Mouse (Mus musculus) heart, embryonic 14.5 days (tissue): ENCODE results near the gene Vasn. TPM values are rescaled to one million over a fixed set of nuclear protein-coding genes. Genes with fewer than 3 reads are reported as not detected.

Experiments used
- ATAC-seq: fragments of 200-750 bp; cut with Nextera tagmentation; 2 replicates; pipeline ENCODE4 v1.8.0; 2017; ENCODE audit warnings: low read depth, moderate TSS enrichment; ENCODE audit not compliant: insufficient number of reproducible peaks, insufficient read depth, low FRiP score
- H3K27ac ChIP-seq, 2 experiments: fragments of 200-500 bp in 1 of 2; fragments of 300-500 bp in 1 of 2; sonication (generic) in 1 of 2; replicated peaks in 1 of 2; 2 replicates each; pipeline ENCODE4 v1.5.1; 2012 to 2014; ENCODE audit warnings: low read depth in 2 of 2, low read length in 2 of 2, control low read depth in 1 of 2, mild to moderate bottlenecking in 1 of 2, mixed read lengths in 1 of 2; ENCODE audit not compliant: control insufficient read depth in 1 of 2, insufficient read depth in 1 of 2
- H3K27me3 ChIP-seq: fragments of 300-500 bp; sonication (generic); 2 replicates; pipeline ENCODE4 v1.6.1; 2014; ENCODE audit warnings: mild to moderate bottlenecking, low read length, control low read depth; ENCODE audit not compliant: control insufficient read depth, insufficient read depth
- H3K36me3 ChIP-seq: fragments of 300-500 bp; sonication (generic); 2 replicates; pipeline ENCODE4 v1.6.1; 2014; ENCODE audit warnings: mild to moderate bottlenecking, control low read depth, low read length, mixed read lengths; ENCODE audit not compliant: control insufficient read depth, insufficient read depth
- H3K4me1 ChIP-seq, 2 experiments: fragments of 200-500 bp in 1 of 2; fragments of 300-500 bp in 1 of 2; sonication (generic) in 1 of 2; 2 replicates each; pipeline ENCODE4 v1.6.1; 2012 to 2014; ENCODE audit warnings: low read length in 2 of 2, control low read depth in 1 of 2, mixed read lengths in 1 of 2; ENCODE audit not compliant: control insufficient read depth in 2 of 2, insufficient read depth in 2 of 2
- H3K4me2 ChIP-seq: fragments of 300-500 bp; sonication (generic); 2 replicates; pipeline ENCODE4 v1.6.1; 2014; ENCODE audit warnings: mild to moderate bottlenecking, low read length
- H3K4me3 ChIP-seq, 2 experiments: fragments of 200-500 bp in 1 of 2; fragments of 300-500 bp in 1 of 2; sonication (generic) in 1 of 2; 2 replicates each; pipeline ENCODE4 v1.5.1; 2012 to 2014; ENCODE audit warnings: low read length in 2 of 2, mild to moderate bottlenecking in 2 of 2, control low read depth in 1 of 2, low read depth in 1 of 2, moderate library complexity in 1 of 2; ENCODE audit not compliant: control insufficient read depth in 1 of 2, insufficient read depth in 1 of 2
- H3K9ac ChIP-seq: fragments of 300-500 bp; sonication (generic); 2 replicates; pipeline ENCODE4 v1.6.1; 2014; ENCODE audit warnings: mild to moderate bottlenecking, low read length
- H3K9me3 ChIP-seq: fragments of 300-500 bp; sonication (generic); 2 replicates; pipeline ENCODE4 v1.6.1; 2016; ENCODE audit warnings: low read length, control low read depth; ENCODE audit not compliant: control insufficient read depth
- WGBS: fragments of 180-500 bp; shearing (Covaris S2); extraction: QIAGEN DNeasy Blood & Tissue Kit; methylation state at CpG from one replicate; pipeline ENCODE4 v1.1.7; 2014; 5-methylcytosine and 5-hydroxymethylcytosine counted together
- polyA plus RNA-seq: library from polyadenylated mRNA; unstranded; fragments of >200 nt; fragmentation: Nextera tagmentation; extraction: Ambion mirVana; gene quantifications from 2 replicates; pipeline ENCODE4 v1.2.1, GENCODE M21; 2014

The Vasn gene
- polyA plus RNA-seq, 1 experiment from 2014 or later = 11.9 TPM

- H3K9ac ChIP-seq = no peak overlapping the region
- no peaks in the 10 kb centered on the region for H3K27me3 ChIP-seq
- no peak overlapping the region for H3K27ac ChIP-seq
- H3K36me3 ChIP-seq = peaks cover 70% of the 10 kb centered on the region
- ATAC-seq = no peak
- H3K4me2 ChIP-seq = no peak overlapping the region
- H3K4me3 ChIP-seq = no peak overlapping the region
- 91% methylated on average over 11 of the region's 11 CpGs for WGBS
- H3K9me3 ChIP-seq = no peaks in the 10 kb centered on the region
- peaks cover 47 to 67% of the 10 kb centered on the region in 2 experiments for H3K4me1 ChIP-seq
These were observed 10.0 kb downstream of the Vasn start for GRCm38 (mm10) chr16:4649692-4650091.

DNA sequence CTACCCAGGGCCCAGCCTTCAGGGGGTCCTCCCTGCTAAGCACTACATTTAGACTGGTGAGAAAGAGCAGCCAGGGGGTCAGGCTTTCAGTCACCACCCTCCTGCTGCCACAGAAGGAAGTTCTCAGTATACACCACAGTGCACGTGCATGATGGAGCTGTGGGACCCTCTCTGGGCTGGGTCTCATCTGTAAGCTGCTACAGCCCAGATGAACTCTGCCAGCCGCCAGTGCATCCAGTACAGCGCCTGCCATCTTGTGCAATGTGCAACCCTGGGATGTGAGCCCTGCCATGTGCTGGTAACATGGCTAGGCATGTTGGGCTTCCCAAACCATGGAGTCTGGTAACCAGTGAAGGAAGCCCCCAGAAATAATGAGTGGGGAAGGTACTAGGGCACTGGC lies 10.4 kb downstream of the Vasn start:
- 96% methylated on average over 3 of the region's 3 CpGs for whole genome bisulfite sequencing

DNA sequence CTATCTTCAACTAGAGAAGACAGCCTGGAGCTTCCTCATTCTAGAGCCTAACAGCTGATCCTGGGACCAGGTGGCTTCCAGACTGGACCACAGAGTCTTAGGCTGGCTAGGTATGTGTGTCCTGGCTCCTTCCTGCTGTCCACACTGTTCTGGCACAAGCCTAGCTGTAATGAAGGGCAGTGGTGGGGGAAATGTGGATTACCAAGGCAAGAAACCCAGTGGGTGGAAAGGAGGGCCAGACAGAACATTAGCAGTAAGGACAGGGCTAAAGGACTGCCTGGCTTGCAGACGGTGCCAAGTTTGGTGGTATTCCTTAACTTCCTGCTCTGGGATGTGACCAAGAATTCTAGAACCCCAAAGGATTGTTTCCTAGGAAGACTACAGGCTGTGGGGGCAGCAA lies 11.3 kb downstream of the Vasn start:
- Histone ChIP-seq H3K9ac (no peak overlapping the region), H3K9me3 (no peaks in the 10 kb centered on the region), H3K27ac (0 out of 4 replicates have a peak overlapping the region, but pooled peaks have one; percentile 6 to 8), H3K36me3 (peaks cover 60% of the 10 kb centered on the region), H3K4me1 (peaks cover 54 to 67% of the 10 kb centered on the region in 2 experiments), H3K4me3 (no peak overlapping the region), H3K27me3 (no peaks in the 10 kb centered on the region), H3K4me2 (no peak overlapping the region)
- no peak for ATAC-seq
- WGBS = 82% methylated on average over 1 of the region's 1 CpGs

More for the DNA sequence above, 10.4 kb downstream of the Vasn start:
- H3K4me3 ChIP-seq = no peak overlapping the region
- H3K9ac ChIP-seq = no peak overlapping the region
- peaks cover 49 to 67% of the 10 kb centered on the region in 2 experiments for H3K4me1 ChIP-seq
- ATAC-seq = no peak
- H3K36me3 ChIP-seq = peaks cover 69% of the 10 kb centered on the region
- no peaks in the 10 kb centered on the region for H3K27me3 ChIP-seq
- H3K4me2 ChIP-seq = no peak overlapping the region
- no peak overlapping the region for H3K27ac ChIP-seq
- no peaks in the 10 kb centered on the region for H3K9me3 ChIP-seq

DNA sequence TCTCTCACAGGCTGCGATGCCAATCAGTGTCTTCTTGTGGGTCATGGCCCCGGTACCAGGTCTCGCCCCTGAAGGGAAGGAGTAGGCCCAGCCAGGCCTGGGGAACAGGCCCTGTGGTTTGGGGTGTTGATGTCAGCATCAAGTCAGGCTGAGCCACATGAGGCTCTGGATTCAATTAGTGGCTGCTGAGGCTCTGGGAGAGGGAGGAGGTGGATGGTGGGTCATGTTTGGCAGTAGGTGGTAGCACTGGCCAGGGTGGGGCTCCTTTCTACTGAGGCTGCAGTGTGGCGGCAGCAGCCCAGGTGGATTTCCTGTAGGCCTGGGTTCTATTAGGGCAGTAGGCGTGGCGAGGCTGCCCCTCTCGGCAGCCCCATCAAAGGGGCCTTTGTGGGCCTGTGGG lies 11.9 kb downstream of the Vasn start:
- Histone ChIP-seq H3K4me3 (no peak overlapping the region), H3K4me2 (no peak overlapping the region), H3K36me3 (peaks cover 56% of the 10 kb centered on the region), H3K9ac (no peak overlapping the region), H3K27ac (0 out of 4 replicates have a peak overlapping the region, but pooled peaks have one; percentile 8 to 24), H3K9me3 (no peaks in the 10 kb centered on the region), H3K4me1 (peaks cover 56 to 67% of the 10 kb centered on the region in 2 experiments), H3K27me3 (no peaks in the 10 kb centered on the region)
- WGBS = 70% methylated on average over 7 of the region's 7 CpGs
- no peak for ATAC-seq

DNA sequence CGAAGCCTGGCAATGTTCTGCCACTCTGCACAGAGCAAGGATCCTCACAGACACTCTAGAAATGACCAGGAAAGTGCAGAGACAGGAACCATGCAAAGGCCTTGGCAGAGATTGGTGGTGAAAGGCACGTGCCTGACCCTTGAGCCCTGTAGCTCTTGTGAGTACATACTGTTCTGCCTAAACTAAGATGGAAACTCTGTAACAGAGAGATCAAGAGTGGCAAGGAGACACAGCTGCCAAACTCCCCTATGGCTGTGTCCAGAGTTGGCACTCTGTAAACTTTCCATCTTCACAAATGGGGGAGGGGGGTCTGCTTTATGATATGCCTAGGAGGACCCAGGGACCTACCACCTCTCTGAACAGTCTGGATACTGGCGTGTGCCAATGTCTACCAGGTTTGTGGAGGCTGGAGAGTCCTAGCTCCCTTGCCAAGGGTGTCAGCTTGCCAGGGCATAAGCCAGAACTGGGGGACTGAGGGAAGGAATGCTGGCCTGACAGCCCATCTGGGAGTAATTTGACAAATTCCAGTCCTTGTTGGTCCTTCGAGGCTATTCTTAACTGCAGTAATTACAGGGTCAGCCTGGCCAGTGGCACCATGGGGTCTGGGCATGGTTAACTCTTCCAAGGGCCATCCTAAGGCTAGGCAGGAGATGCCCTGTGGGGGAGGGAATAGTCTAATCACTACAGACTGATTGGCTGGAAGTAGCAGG lies 13.1 kb downstream of the Vasn start:
- WGBS = 54% methylated on average over 4 of the region's 4 CpGs
- Histone ChIP-seq H3K4me2 (no peak overlapping the region), H3K36me3 (peaks cover 51% of the 10 kb centered on the region)

GRCm38 (mm10) chr16:4654706-4655105 lies 15.0 kb downstream of the Vasn start:
- H3K9me3 ChIP-seq = no peaks in the 10 kb centered on the region
- WGBS = 73% methylated on average over 10 of the region's 10 CpGs
- H3K4me1 ChIP-seq = peaks cover 50 to 71% of the 10 kb centered on the region in 2 experiments
- ATAC-seq = no peak
- H3K36me3 ChIP-seq = peaks cover 33% of the 10 kb centered on the region
- H3K4me2 ChIP-seq = no peak overlapping the region
- H3K4me3 ChIP-seq = no peak overlapping the region
- H3K27me3 ChIP-seq = no peaks in the 10 kb centered on the region
- 0 out of 2 replicates have a peak overlapping the region, but pooled peaks have one; percentile 4 for H3K9ac ChIP-seq
- peak overlapping the region in 1 of 2 experiments; percentile 89; a peak in 2 of 4 replicates for H3K27ac ChIP-seq

More for the DNA sequence above, 13.1 kb downstream of the Vasn start:
- Histone ChIP-seq H3K4me3 (no peak overlapping the region), H3K9me3 (no peaks in the 10 kb centered on the region), H3K27me3 (no peaks in the 10 kb centered on the region), H3K4me1 (peaks cover 46 to 66% of the 10 kb centered on the region in 2 experiments), H3K9ac (0 out of 2 replicates have a peak overlapping the region, but pooled peaks have one; percentile 3), H3K27ac (peak overlapping the region; percentile 22 to 24; a peak in 2 of 4 replicates)
- ATAC-seq = no peak

DNA sequence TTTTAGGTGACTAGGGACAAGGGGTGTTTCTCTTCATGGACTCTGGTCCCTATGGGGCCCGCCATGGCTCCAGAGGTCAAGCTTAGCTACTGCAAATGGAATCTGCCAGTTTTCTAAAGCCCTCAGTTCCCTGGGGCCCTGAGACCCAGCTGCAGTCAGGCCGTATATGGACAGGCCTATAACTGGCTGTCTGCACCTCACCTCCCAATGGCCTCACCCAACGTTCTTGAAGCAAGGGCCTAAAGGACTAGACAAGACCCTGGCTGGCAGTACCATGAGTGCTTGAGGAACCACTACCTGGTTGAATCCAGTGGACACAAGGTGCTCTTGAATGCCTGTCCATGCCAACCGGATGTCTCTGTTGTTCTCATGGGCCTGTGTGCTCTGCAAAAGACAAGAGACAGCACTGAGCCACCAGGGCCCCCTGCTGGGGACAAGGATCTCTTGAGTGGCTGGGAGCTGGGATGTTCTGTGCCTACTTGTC lies 15.6 kb downstream of the Vasn start:
- no peaks in the 10 kb centered on the region for H3K27me3 ChIP-seq
- H3K9ac ChIP-seq = peak overlapping the region; percentile 60
- no peak for ATAC-seq
- H3K4me3 ChIP-seq = no peak overlapping the region
- 36% methylated on average over 4 of the region's 4 CpGs for WGBS
- peaks cover 31% of the 10 kb centered on the region for H3K36me3 ChIP-seq
- H3K9me3 ChIP-seq = no peaks in the 10 kb centered on the region
- no peak overlapping the region for H3K4me2 ChIP-seq
- H3K27ac ChIP-seq = peak overlapping the region; percentile 76 to 89
- H3K4me1 ChIP-seq = peaks cover 50 to 71% of the 10 kb centered on the region in 2 experiments
